Mouse (Mus musculus) lung, embryonic 16.5 days (tissue): Measurements from ENCODE around the gene 4930558C23Rik. TPM values are rescaled to one million over a fixed set of nuclear protein-coding genes. Genes with fewer than 3 reads are reported as not detected.
"Not testable (repeated sequence)": the region's sequence is repeated elsewhere in the genome, so short reads cannot be mapped to it uniquely, and the experiment has no call there.

ENCODE experiments used
- ATAC-seq: fragments of 200-750 bp; cut with Nextera tagmentation; 2 replicates; pipeline ENCODE4 v1.8.0; 2017; ENCODE audit warnings: low read depth, mild to moderate bottlenecking, moderate library complexity
- H3K27ac ChIP-seq: fragments of 300-500 bp; sonication (generic); 2 replicates; pipeline ENCODE4 v1.5.1; 2014; ENCODE audit warnings: mild to moderate bottlenecking, control low read depth, low read length
- H3K27me3 ChIP-seq: fragments of 300-500 bp; sonication (generic); 2 replicates; pipeline ENCODE4 v1.6.1; 2014; ENCODE audit warnings: low read depth, low read length, mixed read lengths; ENCODE audit not compliant: control insufficient read depth, insufficient read depth
- H3K36me3 ChIP-seq: fragments of 300-500 bp; sonication (generic); 2 replicates; pipeline ENCODE4 v1.6.1; 2014; ENCODE audit warnings: low read length; ENCODE audit not compliant: control insufficient read depth, insufficient read depth
- H3K4me1 ChIP-seq: fragments of 300-500 bp; sonication (generic); replicated peaks from 2 replicates; pipeline ENCODE4 v1.6.1; 2014; ENCODE audit warnings: low read length, mixed read lengths; ENCODE audit not compliant: control insufficient read depth, insufficient read depth
- H3K4me2 ChIP-seq: fragments of 300-500 bp; sonication (generic); 2 replicates; pipeline ENCODE4 v1.6.1; 2014; ENCODE audit warnings: low read depth, low read length, control low read depth
- H3K4me3 ChIP-seq: fragments of 300-500 bp; sonication (generic); 2 replicates; pipeline ENCODE4 v1.5.1; 2014; ENCODE audit warnings: mild to moderate bottlenecking, low read length, control low read depth
- H3K9ac ChIP-seq: fragments of 300-500 bp; sonication (generic); 2 replicates; pipeline ENCODE4 v1.6.1; 2014; ENCODE audit warnings: low read length, control low read depth
- H3K9me3 ChIP-seq: fragments of 300-500 bp; sonication (generic); 2 replicates; pipeline ENCODE4 v1.6.1; 2016; ENCODE audit warnings: low read length; ENCODE audit not compliant: control insufficient read depth
- WGBS: fragments of 180-500 bp; shearing (Covaris S2); extraction: QIAGEN DNeasy Blood & Tissue Kit; methylation state at CpG from one replicate; pipeline ENCODE4 v1.1.7; 2014; 5-methylcytosine and 5-hydroxymethylcytosine counted together
- polyA plus RNA-seq: library from polyadenylated mRNA; unstranded; fragments of >200 nt; fragmentation: Nextera tagmentation; extraction: Ambion mirVana; gene quantifications from 2 replicates; pipeline ENCODE4 v1.2.1, GENCODE M21; 2015

Gene 4930558C23Rik
- polyA plus RNA-seq, 1 experiment from 2014 or later = not detected

GRCm38 (mm10) chr3:95434136-95434982 is 31.7 kb upstream of the 4930558C23Rik start, which contains the start of gene Arnt:
Arnt (plus strand) TSS chr3:95434388.
- peak within 1 kb of the TSS; percentile 90 for H3K4me3 ChIP-seq
- H3K9ac ChIP-seq = peak within 1 kb of the TSS; percentile 90
- WGBS = under 1% methylated on average over 47 of the region's 47 CpGs
- peaks cover 13% of the 10 kb centered on the region for H3K36me3 ChIP-seq
- no peaks in the 10 kb centered on the region for H3K4me1 ChIP-seq
- peak within 1 kb of the TSS; percentile 91 for H3K27ac ChIP-seq
- H3K9me3 ChIP-seq = no peaks in the 10 kb centered on the region
- H3K27me3 ChIP-seq = no peaks in the 10 kb centered on the region
- H3K4me2 ChIP-seq = peak within 1 kb of the TSS; percentile 87
- peak; percentile 100 for ATAC-seq

- Histone ChIP-seq H3K4me3 (peak overlapping the region; percentile 90), H3K36me3 (peaks cover 13% of the 10 kb centered on the region), H3K9me3 (no peaks in the 10 kb centered on the region), H3K27ac (peak overlapping the region; percentile 71), H3K4me2 (peak overlapping the region; percentile 87), H3K4me1 (no peaks in the 10 kb centered on the region), H3K9ac (peak overlapping the region; percentile 90), H3K27me3 (no peaks in the 10 kb centered on the region)
- no peak for ATAC-seq
- 66% methylated on average over 10 of the region's 10 CpGs for WGBS
Observed at GRCm38 (mm10) chr3:95433301-95433915, 30.8 kb upstream of the 4930558C23Rik start.

GRCm38 (mm10) chr3:95428423-95428822 is 25.8 kb upstream of the 4930558C23Rik start:
- H3K9me3 ChIP-seq, H3K27me3 ChIP-seq, H3K4me1 ChIP-seq, H3K9ac ChIP-seq, H3K27ac ChIP-seq, H3K4me2 ChIP-seq, H3K4me3 ChIP-seq, H3K36me3 ChIP-seq: not testable (repeated sequence)
- no CpG with 5 or more reads among the region's 11 CpGs for WGBS
- ATAC-seq = 0 out of 2 replicates have a peak, but pooled peaks have one; percentile 36

GRCm38 (mm10) chr3:95427891-95428238 is 25.2 kb upstream of the 4930558C23Rik start:
- not testable (repeated sequence) for H3K27ac ChIP-seq, H3K27me3 ChIP-seq, H3K9ac ChIP-seq, ATAC-seq, H3K36me3 ChIP-seq, H3K9me3 ChIP-seq, H3K4me1 ChIP-seq
- Histone ChIP-seq H3K4me2 (peak overlapping the region; percentile 50), H3K4me3 (peak overlapping the region; percentile 36)
- 22% methylated on average over 11 of the region's 21 CpGs for WGBS

GRCm38 (mm10) chr3:95427117-95427890 is 24.7 kb upstream of the 4930558C23Rik start:
- not testable (repeated sequence) for H3K9me3 ChIP-seq, H3K9ac ChIP-seq, H3K27me3 ChIP-seq, H3K27ac ChIP-seq, H3K36me3 ChIP-seq, H3K4me1 ChIP-seq
- 26% methylated on average over 5 of the region's 33 CpGs for WGBS
- peak overlapping the region; percentile 36 for H3K4me3 ChIP-seq
- ATAC-seq = peak; percentile 82
- peak overlapping the region; percentile 50 for H3K4me2 ChIP-seq

GRCm38 (mm10) chr3:95426476-95426875 is 23.8 kb upstream of the 4930558C23Rik start:
- not testable (repeated sequence) for H3K4me2 ChIP-seq, H3K4me1 ChIP-seq, H3K9me3 ChIP-seq, H3K36me3 ChIP-seq, H3K27ac ChIP-seq, H3K27me3 ChIP-seq, H3K4me3 ChIP-seq, ATAC-seq, H3K9ac ChIP-seq
- WGBS = 86% methylated on average over 5 of the region's 5 CpGs

- Histone ChIP-seq H3K9ac (no peak overlapping the region), H3K27me3 (no peaks in the 10 kb centered on the region), H3K27ac (no peak overlapping the region), H3K36me3 (no peaks in the 10 kb centered on the region), H3K4me3 (no peak overlapping the region), H3K9me3 (peaks cover 12% of the 10 kb centered on the region; the same call in 1 of the 2 replicates), H3K4me1 (no peaks in the 10 kb centered on the region), H3K4me2 (no peak overlapping the region)
- whole genome bisulfite sequencing = 79% methylated on average over 6 of the region's 6 CpGs
- ATAC-seq = no peak
Observed at GRCm38 (mm10) chr3:95417866-95418265, 15.2 kb upstream of the 4930558C23Rik start.

GRCm38 (mm10) chr3:95412268-95412667 is 9.6 kb upstream of the 4930558C23Rik start:
- Histone ChIP-seq H3K36me3 (no peaks in the 10 kb centered on the region), H3K4me1 (no peaks in the 10 kb centered on the region), H3K9me3 (no peaks in the 10 kb centered on the region; the same call in 1 of the 2 replicates), H3K27ac (no peak overlapping the region), H3K4me3 (no peak overlapping the region), H3K4me2 (no peak overlapping the region), H3K27me3 (no peaks in the 10 kb centered on the region), H3K9ac (no peak overlapping the region)
- ATAC-seq = no peak
- WGBS = 56% methylated on average over 1 of the region's 1 CpGs

- ATAC-seq = no peak
- Histone ChIP-seq H3K4me1 (no peaks in the 10 kb centered on the region), H3K36me3 (no peaks in the 10 kb centered on the region), H3K9ac (no peak overlapping the region), H3K9me3 (no peaks in the 10 kb centered on the region), H3K27me3 (no peaks in the 10 kb centered on the region), H3K4me2 (no peak overlapping the region), H3K4me3 (no peak overlapping the region), H3K27ac (no peak overlapping the region)
- 94% methylated on average over 2 of the region's 2 CpGs for WGBS
Observed at GRCm38 (mm10) chr3:95408852-95409251, 6.2 kb upstream of the 4930558C23Rik start.
